Mouse (Mus musculus): ENCODE data around the gene Epha6.

GRCm38 (mm10) chr16:59621554-59621953, 983.8 kb downstream of the Epha6 start:
- TF ChIP-seq POLR2A (IDR thresholded peaks at IDR 0.05; ENCODE audit: low read depth, low read length) (no peak), CTCF (IDR thresholded peaks at IDR 0.05; ENCODE audit: borderline replicate concordance, insufficient read depth, low read length) (no peak)

Data from embryonic fibroblast, embryonic 13.5 days (primary cell).